Mouse (Mus musculus) NIH3T3 (cell line): ENCODE data around the gene Gla.

Experiments used
- DNase-seq: peaks from one replicate; pipeline ENCODE4 v3.0.0-alpha.2; 2012; ENCODE audit warnings: low read depth

Gla gene

GRCm38 (mm10) chrX:134600659-134601379, at the start of gene Gla, which contains the start of gene Hnrnph2:
Gla (minus strand) TSS chrX:134601125.
Hnrnph2 (plus strand) TSS chrX:134601179.
- peak; percentile 96 for DNase-seq

GRCm38 (mm10) chrX:134648031-134648692, 47.2 kb upstream of the Gla start:
- DNase-seq: peak; percentile 88

- no peak for DNase-seq
Measured at GRCm38 (mm10) chrX:134647421-134647820, 46.5 kb upstream of the Gla start.

- DNase-seq: no peak
Measured at GRCm38 (mm10) chrX:134646338-134646737, 45.4 kb upstream of the Gla start.

- DNase-seq: no peak
Measured at GRCm38 (mm10) chrX:134641000-134641760, 40.3 kb upstream of the Gla start.

GRCm38 (mm10) chrX:134635860-134636259, 34.9 kb upstream of the Gla start:
- DNase-seq: no peak

- DNase-seq: no peak
Measured at GRCm38 (mm10) chrX:134635111-134635510, 34.2 kb upstream of the Gla start.

- no peak for DNase-seq
Measured at GRCm38 (mm10) chrX:134632710-134633109, 31.8 kb upstream of the Gla start.

- DNase-seq: no peak
Measured at GRCm38 (mm10) chrX:134628200-134628599, 27.3 kb upstream of the Gla start.

GRCm38 (mm10) chrX:134623350-134623749, 22.4 kb upstream of the Gla start:
- no peak for DNase-seq

GRCm38 (mm10) chrX:134621685-134622084, 20.8 kb upstream of the Gla start:
- no peak for DNase-seq

- DNase-seq: no peak
Measured at GRCm38 (mm10) chrX:134620254-134620865, 19.4 kb upstream of the Gla start.

GRCm38 (mm10) chrX:134619695-134620094, 18.8 kb upstream of the Gla start:
- DNase-seq: no peak

GRCm38 (mm10) chrX:134614306-134614705, 13.4 kb upstream of the Gla start:
- DNase-seq: no peak

GRCm38 (mm10) chrX:134612285-134612959, 11.5 kb upstream of the Gla start:
- no peak for DNase-seq

- no peak for DNase-seq
Measured at GRCm38 (mm10) chrX:134610984-134611383, 10.1 kb upstream of the Gla start.

GRCm38 (mm10) chrX:134609472-134609871, 8.5 kb upstream of the Gla start:
- DNase-seq: peak; percentile 58

GRCm38 (mm10) chrX:134601380-134602120, 625 bp upstream of the Gla start:
- peak; percentile 32 for DNase-seq

- peak; percentile 68 for DNase-seq
Measured at GRCm38 (mm10) chrX:134599922-134600565, 881 bp downstream of the Gla start.

GRCm38 (mm10) chrX:134589836-134590235, 11.1 kb downstream of the Gla start:
- no peak for DNase-seq

GRCm38 (mm10) chrX:134588997-134589396, 11.9 kb downstream of the Gla start:
- DNase-seq: no peak
